Mouse (Mus musculus) layer of hippocampus, postnatal 36 days (tissue): ENCODE data around the gene Creb3l1. TPM values are rescaled to one million over a fixed set of nuclear protein-coding genes. Genes with fewer than 3 reads are reported as not detected.
A peak's percentile ranks its signal among the peaks of the same experiment; 100 is the strongest.

Experiments
- DNase-seq, 2 experiments: peaks; one replicate each; pipeline ENCODE4 v3.0.0; 2022
- total RNA-seq, 2 experiments: library from RNA; stranded (reverse); gene quantifications; 2 replicates each; pipeline ENCODE4 v1.2.3; 2021

Gene Creb3l1
- total RNA-seq, 2 experiments from 2014 or later = 3.4 to 4.3 TPM

DNA sequence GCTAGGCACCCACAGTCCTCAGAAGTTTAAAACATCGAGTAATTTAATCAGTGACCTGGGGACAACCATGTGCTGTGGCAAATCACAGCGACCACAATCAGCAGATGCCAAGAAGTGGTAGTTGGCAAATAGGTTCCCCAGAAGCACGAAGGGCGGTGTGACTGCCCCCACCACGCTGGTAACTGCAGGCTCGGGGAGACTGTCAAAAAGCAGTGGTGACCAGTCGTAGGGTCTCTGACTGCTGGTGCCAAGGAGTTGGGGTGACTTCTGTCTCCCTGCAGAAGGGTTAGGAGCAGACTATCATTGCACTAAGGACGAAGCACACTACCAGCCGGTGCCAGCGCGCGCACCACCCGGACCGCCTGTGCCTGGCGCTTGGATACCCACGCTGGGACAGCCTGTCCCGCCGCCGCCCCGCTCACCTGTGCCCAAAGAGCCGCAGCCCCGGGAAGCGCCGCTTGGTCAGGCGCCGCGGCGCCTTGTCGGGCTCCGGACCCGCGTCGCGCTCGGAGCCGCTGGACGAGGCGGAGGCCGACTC, 61.4 kb downstream of the Creb3l1 start:
- no peak for DNase-seq

DNA sequence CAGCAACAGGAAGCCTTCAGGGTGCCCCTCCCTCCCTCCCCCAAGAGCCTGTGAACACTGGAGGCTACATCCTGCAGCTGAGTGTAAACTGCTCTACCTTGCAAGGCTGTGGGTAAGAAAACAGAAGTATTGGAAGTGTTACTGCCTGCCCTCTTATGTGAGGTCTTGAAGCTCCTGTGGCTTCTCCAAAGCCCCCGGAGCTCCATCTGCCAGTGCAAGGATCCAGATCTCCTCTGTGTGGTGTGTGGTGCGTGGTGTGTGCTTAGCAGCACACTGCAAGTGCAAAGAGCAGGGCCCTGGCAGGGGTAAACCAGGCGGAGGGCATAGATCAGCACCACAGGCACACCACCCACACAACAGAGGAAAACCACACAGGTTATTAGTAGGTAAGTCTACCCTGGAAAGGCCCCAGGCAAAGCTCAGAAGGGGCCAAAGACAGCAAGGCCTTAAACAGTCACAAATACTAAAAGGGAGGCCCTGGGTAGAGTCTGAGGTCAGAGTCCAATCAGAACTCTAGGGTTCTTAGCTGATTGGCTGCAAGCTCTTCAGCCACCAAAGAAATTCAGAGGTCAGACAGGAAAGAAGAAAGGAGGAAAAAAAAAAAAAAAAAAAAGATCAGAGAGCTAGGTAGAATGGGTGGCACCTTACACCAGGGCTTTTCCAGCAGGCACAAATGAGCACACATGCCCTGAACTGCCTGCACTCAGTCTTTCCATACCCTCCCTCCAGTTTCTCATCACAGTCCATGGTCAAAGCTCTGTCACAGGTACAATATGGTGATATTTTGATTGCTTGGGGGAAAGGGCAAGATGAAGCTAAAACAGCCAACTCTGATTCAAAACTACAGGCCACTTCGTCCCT, 62.2 kb downstream of the Creb3l1 start:
- no peak for DNase-seq

- DNase-seq = no peak
Observed at GRCm38 (mm10) chr2:91960459-91960858, 63.8 kb downstream of the Creb3l1 start.

DNA sequence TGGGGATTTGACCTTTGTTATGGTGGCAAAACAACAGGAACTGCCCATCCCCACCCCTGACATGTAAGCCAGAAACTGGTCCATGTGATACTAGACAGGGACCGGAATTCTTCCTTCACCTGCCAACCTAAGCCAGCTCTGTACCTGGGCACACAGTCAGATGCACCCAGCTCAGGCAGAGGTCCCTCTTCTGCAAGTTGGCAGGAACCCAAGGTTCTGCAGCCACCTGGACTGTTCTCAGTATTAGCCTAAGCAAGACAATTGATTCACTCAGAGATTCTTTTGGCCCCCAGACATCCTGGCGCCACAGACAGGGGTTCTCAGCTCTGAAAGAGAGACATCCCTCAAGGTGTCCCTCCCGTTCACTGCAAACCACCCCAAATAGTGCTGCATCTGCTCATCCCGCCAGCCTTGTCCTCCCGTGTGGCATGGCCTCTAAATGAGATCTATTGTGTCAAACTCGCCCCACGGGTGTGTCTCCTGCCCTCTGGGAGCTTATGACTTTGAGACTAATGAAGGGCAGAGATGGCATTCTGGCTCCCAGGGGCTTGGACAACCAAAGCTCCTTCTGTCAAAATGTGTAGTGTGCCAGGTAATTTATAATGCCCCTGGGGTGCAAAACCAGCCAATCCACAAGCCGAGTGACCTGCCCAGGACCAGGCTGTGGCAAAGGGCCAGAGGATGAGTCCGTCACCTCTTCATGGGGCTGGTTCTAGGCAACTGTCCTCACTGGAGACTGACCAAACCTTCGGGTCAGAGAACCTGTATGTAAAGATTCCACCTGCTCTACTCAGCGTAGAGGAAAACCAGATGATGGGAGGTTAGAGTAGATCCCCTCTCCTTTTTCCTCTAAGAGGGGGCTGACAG, 64.5 kb downstream of the Creb3l1 start:
- DNase-seq = no peak

- DNase-seq = peak in 1 of 2 experiments; percentile 49
Observed at GRCm38 (mm10) chr2:91958701-91959457, 65.4 kb downstream of the Creb3l1 start.

- no peak for DNase-seq
Observed at GRCm38 (mm10) chr2:91958049-91958448, 66.3 kb downstream of the Creb3l1 start.

DNA sequence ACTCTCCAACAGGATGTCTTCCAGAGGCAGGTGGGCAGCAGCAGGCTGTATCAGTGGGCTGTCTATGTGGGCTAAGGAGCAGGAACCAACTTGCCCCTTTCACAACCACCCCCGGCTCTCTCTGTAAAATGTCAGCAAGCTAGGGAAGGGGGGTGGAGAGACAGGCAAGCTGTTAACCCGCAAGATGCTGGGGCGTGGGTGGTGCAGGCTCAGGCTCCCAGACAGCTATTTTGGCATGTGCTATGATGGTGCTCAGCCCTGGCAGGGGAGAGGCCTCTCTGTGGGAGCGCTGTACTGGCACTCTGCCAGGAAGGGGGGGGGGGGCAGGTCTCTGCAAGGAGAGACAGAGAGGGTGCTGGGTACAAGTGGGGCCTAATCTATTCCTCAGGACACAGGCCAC, 67.2 kb downstream of the Creb3l1 start:
- DNase-seq = peak; percentile 82 to 88

GRCm38 (mm10) chr2:91955875-91956274, 68.4 kb downstream of the Creb3l1 start:
- DNase-seq = no peak

- no peak for DNase-seq
Observed at GRCm38 (mm10) chr2:91955121-91955591, 69.1 kb downstream of the Creb3l1 start.

- no peak for DNase-seq
Observed at GRCm38 (mm10) chr2:91953825-91954224, 70.5 kb downstream of the Creb3l1 start.

DNA sequence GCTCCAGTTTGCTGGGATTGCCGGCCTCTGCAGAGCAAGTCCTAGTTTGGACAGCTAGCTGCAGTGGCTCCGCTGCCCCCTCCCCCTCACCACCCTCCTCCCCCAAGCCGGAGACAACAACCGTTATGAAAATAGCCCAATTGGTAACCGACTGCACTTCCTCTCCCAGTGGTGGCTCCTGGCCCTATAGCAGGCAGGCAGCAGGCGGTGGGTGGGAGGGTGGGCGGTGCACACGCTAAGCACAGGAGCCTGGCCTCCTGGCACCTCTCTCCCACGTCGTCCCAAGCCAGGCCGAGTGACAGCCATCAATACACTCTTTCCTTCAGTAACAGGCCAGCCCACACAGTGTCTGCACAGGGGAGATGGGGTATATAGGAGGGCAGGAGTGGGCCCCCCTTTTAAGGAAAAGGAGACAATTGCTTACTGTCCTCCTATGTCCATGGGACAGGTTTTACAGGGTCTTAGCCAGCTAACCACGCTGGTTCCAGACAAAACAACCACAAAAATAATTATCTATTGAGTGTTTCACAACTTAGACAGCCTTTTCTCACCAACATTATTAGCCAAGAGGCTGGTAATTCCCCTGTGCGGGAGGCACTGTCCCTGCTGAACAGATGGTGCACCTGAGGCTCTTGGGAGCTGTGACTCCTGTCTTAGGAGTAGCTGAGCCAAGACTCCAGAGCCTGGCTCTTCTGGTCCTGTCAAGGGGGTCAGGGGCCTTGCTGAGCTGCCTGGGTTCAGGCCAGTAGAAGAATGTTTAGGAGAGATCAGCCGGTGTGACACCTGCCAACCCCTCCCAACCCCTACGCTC, 73.8 kb downstream of the Creb3l1 start:
- peak in 1 of 2 experiments; percentile 54 for DNase-seq

DNA sequence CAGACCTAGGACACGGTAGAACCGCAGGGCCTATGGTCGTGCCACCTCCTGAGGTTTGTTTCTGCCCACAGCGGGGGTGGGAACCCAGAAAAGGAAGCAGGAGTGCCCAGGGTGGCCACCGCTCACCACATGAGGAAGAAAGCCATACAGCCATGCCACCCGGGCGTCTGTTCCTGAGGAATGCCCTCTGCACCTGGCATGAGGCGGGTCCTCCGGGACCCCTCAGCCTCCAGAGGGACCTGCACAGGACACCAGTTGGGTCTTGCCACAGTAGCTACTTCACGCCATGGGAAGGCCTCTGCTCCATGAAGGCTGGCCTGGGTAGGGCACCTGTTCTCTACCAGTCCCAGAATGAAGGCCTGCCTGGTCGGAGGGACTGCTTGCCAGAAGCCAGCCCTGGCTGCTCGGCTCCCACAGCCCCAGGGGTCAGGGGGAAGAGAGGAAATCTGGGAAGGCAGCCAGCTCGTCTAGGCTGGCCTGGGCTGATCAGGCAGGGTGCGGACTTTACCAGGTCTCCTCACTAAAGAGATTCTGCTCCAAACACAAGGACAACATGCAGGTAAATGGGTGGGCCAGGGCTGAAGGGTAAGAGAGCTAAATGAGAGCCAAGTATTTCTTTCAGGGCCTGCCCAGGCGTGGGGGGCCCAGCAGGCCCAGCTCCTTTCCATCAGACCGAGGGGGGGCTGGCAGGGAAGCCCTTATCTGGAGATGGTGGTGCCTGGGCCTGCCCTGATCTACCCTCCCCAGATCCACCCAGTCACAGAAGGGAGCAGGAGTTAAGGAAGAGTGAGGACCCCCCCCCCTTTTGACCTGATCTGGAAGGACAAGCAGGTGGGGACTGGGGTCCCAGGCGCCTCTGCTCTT, 74.7 kb downstream of the Creb3l1 start:
- no peak for DNase-seq

GRCm38 (mm10) chr2:91948792-91949241, 75.5 kb downstream of the Creb3l1 start:
- DNase-seq = no peak

- no peak for DNase-seq
Observed at GRCm38 (mm10) chr2:91948151-91948509, 76.2 kb downstream of the Creb3l1 start.

DNA sequence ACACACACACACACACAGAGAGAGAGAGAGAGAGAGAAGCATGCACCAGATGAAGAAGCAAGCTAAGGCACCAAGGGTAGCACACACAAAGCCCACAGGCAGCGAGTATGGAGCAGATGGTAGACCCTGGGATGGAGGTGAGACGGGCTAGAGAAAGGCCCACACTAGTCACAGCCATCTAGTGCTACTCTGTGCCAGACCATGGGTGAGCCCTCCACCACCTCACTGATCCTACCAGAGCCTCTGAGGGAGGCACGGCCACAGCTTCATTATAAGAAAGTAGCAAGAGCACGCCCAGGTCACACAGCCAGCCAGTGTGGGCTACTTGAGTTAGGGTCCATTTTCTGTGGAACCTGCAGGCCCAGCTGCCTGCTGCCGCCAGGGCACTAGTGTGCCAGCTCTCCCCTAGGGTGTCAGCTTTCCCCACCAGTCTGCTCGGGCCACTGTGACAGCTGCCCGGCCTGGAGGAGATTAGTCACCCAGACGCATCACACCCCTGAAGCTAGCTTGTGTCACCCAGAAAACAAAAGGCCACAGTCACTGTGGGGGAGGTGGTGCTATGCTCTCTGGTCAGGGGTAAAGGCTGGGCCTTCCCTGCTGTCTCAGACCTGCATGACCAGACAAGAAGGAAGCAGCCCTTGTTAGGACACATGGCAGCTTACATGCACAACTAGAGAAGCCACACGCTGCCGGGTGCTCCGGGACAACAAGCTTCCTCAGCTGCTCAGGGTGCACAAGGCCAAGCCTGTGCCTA, 76.7 kb downstream of the Creb3l1 start:
- DNase-seq = no peak

DNA sequence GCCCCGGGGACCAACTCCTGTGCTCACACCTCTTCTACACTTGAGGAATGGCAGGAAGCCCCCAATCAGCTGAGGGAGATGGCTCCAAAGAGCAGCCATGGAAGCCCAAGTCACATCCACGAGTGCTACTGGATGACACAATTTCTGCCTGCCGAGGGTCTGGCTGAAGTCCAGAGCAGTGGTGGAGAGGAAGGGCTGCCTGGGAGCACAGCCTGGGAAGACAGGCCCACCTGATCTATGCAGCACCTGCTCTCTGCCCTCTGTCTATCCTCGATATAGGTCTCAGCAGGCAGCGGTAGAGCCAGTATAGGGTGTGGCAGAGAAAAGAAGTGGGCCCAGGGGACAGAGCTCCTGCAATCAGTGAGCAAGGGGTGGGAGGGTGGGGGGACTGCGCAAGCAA, 77.5 kb downstream of the Creb3l1 start:
- DNase-seq = no peak

GRCm38 (mm10) chr2:91945483-91945882, 78.8 kb downstream of the Creb3l1 start, which contains the start of gene Gm9821:
Gene Gm9821, plus strand, starts transcription at chr2:91945703.
- DNase-seq = no peak

GRCm38 (mm10) chr2:91944170-91944950, 79.9 kb downstream of the Creb3l1 start:
- DNase-seq = peak; percentile 80 to 84

DNA sequence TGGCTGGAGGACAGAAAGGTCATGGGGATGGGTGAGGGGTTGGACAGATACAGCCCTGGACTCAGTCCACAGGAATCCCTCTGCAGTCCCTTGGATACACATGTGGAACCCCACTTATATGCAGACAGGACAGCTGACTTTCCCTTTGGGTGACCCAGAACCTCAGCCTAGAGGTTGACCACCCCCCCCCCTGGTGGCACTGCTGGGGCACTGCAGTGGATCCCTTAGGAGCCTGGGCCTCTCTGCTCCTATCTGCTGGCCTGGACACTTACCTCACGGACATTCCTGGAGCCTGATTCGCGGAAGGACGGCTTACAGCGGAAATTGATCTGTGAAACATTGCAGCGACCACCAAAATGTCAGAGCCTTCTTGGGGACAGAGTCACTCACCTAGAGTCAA, 81.9 kb downstream of the Creb3l1 start:
- no peak for DNase-seq
